Mouse (Mus musculus) monocyte, adult 5-6 weeks (primary cell): ENCODE results near the gene Olfr1034. TPM values are rescaled to one million over a fixed set of nuclear protein-coding genes. Genes with fewer than 3 reads are reported as not detected.
"Not testable (repeated sequence)": the region's sequence is repeated elsewhere in the genome, so short reads cannot be mapped to it uniquely, and the experiment has no call there.

ENCODE experiments used
- ATAC-seq: fragments of 153-309, 156-312 bp; replicated peaks from 2 replicates; pipeline ENCODE4 v1.8.0; 2017; ENCODE audit warnings: mild to moderate bottlenecking; ENCODE audit not compliant: low TSS enrichment, insufficient number of reproducible peaks, severe bottlenecking, poor library complexity, low FRiP score
- total RNA-seq: library from RNA; stranded (forward); fragments of 200-1000, 200-491, 200-594 nt; gene quantifications from 3 replicates; pipeline ENCODE4 v1.2.3, GENCODE M21; 2017

The Olfr1034 gene
- total RNA-seq = not detected in 3 replicates

DNA sequence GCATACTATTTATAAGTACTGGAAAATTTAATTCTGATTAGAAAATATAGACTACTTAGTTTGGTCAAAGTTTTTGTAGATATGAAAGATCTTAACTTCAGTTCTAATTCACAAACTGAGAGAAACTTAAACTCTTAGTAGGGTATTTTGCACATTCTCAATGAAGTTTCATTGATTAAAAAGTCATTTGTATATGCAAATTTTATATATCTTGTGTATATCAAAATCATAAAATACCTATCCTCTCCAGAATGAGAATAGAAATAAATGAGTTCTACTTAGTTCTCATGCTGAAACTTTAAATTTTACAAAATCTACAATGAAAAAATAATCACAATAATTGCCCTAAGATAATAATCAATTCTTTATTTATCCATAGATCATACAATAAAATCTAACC lies at the start of gene Olfr1034:
Gene Olfr1034, plus strand, starts transcription at position 301 of the 400 bp plus-strand sequence.
- no peak for ATAC-seq

- no peak for ATAC-seq
These were observed 40.4 kb upstream of the Olfr1034 start, which contains the start of gene Olfr1032 for GRCm38 (mm10) chr2:86005240-86005639. Gene Olfr1032, plus strand, starts transcription at chr2:86005540.

- not testable (repeated sequence) for ATAC-seq
These were observed 25.3 kb upstream of the Olfr1034 start, which contains the start of gene Olfr1033 for GRCm38 (mm10) chr2:86020406-86020805. Gene Olfr1033, plus strand, starts transcription at chr2:86020633.

GRCm38 (mm10) chr2:86021518-86021917 lies 24.1 kb upstream of the Olfr1034 start:
- not testable (repeated sequence) for ATAC-seq

GRCm38 (mm10) chr2:86050777-86051176 lies 5.1 kb downstream of the Olfr1034 start:
- ATAC-seq = not testable (repeated sequence)

DNA sequence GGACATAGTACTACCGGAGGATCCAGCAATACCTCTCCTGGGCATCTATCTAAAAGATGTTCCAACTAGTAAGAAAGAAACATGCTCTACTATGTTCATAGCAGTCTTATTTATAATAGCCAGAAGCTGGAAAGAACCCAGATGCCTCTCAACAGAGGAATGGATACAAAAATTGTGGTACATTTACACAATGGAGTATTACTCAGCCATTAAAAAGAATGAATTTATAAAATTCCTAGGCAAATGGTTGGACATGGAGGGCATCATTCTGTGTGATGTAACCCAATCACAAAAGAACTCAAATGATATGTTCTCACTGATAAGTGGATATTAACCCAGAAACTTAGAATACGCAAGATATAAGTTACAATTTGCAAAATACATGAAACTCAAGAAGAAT lies 18.1 kb downstream of the Olfr1034 start:
- not testable (repeated sequence) for ATAC-seq

DNA sequence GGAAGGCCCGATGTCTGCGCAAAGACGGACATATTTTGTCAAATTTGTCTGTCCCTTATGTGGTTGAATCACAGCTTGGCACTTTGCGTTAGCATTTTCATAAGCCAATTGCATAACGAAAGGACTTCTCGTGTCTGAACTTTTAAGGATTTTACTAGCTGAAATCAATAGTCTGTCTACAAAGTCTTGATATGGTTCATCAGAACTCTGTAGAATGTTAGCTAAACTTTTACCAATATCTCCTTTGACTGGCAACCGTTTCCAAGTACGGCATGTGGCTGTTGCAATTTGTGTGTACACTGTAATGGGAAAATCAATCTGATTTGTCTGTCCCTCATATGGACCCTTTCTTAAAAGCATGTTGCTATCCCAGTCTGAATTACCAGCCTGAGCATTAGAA lies 24.5 kb downstream of the Olfr1034 start:
- no peak for ATAC-seq

GRCm38 (mm10) chr2:86073692-86074091 lies 28.0 kb downstream of the Olfr1034 start, which contains the start of gene Olfr1036:
Gene Olfr1036, plus strand, starts transcription at chr2:86073992.
- ATAC-seq = not testable (repeated sequence)

- not testable (repeated sequence) for ATAC-seq
These were observed 34.8 kb downstream of the Olfr1034 start for GRCm38 (mm10) chr2:86080478-86080877.

- no peak for ATAC-seq
These were observed 41.6 kb downstream of the Olfr1034 start, which contains the start of gene Olfr1037 for GRCm38 (mm10) chr2:86087285-86087684. Gene Olfr1037, minus strand, starts transcription at chr2:86087385.

Other genes with a start within 250 kb of the Olfr1034 start
- gene Olfr1016, start 243.3 kb upstream of the Olfr1034 start, total RNA-seq = not detected in 3 replicates
- 0.43 TPM in 1 of 3 replicates, not detected in the others for gene Olfr1018, start 227.4 kb upstream of the Olfr1034 start, total RNA-seq
- not detected in 3 replicates for gene Olfr1019, start 200.4 kb upstream of the Olfr1034 start, total RNA-seq
- not detected in 3 replicates for gene Olfr1020, start 198.8 kb upstream of the Olfr1034 start, total RNA-seq
- not detected in 3 replicates for gene Olfr1022, start 177.3 kb upstream of the Olfr1034 start, total RNA-seq
- gene Olfr1023, start 160.2 kb upstream of the Olfr1034 start, total RNA-seq = not detected in 3 replicates
- not detected in 3 replicates for gene Olfr1024, start 140.8 kb upstream of the Olfr1034 start, total RNA-seq
- gene Olfr1025-ps1, start 130.7 kb upstream of the Olfr1034 start, total RNA-seq = 0.11 TPM in 1 of 3 replicates, not detected in the others
- gene Olfr1026, start 124.3 kb upstream of the Olfr1034 start, total RNA-seq = not detected in 3 replicates
- gene Olfr1028, start 95.4 kb upstream of the Olfr1034 start, total RNA-seq = not detected in 3 replicates
- not detected in 3 replicates for gene Olfr1029, start 72.0 kb upstream of the Olfr1034 start, total RNA-seq
- gene Olfr1030, start 66.6 kb upstream of the Olfr1034 start, total RNA-seq = not detected in 3 replicates
- not detected in 3 replicates for gene Olfr1031, start 55.6 kb upstream of the Olfr1034 start, total RNA-seq
- gene Olfr1032, start 40.3 kb upstream of the Olfr1034 start, total RNA-seq = not detected in 3 replicates
- 0.19 to 0.39 TPM in 2 of 3 replicates, not detected in the other for gene Olfr1033, start 25.2 kb upstream of the Olfr1034 start, total RNA-seq
- gene Olfr1036, start 28.1 kb downstream of the Olfr1034 start, total RNA-seq = not detected in 3 replicates
- not detected in 3 replicates for gene Olfr1037, start 41.5 kb downstream of the Olfr1034 start, total RNA-seq
- not detected in 3 replicates for gene Olfr1039, start 90.1 kb downstream of the Olfr1034 start, total RNA-seq
- not detected in 3 replicates for gene Olfr1040, start 100.9 kb downstream of the Olfr1034 start, total RNA-seq
- not detected in 3 replicates for gene Olfr1042, start 116.0 kb downstream of the Olfr1034 start, total RNA-seq
- gene Olfr1043, start 121.7 kb downstream of the Olfr1034 start, total RNA-seq = not detected in 3 replicates
- not detected in 3 replicates for gene Olfr1044, start 132.0 kb downstream of the Olfr1034 start, total RNA-seq
- not detected in 3 replicates for gene Olfr52, start 139.8 kb downstream of the Olfr1034 start, total RNA-seq
- gene Olfr1045, start 157.1 kb downstream of the Olfr1034 start, total RNA-seq = not detected in 3 replicates
- not detected in 3 replicates for gene Olfr1046, start 173.5 kb downstream of the Olfr1034 start, total RNA-seq
- gene Olfr1047, start 185.5 kb downstream of the Olfr1034 start, total RNA-seq = not detected in 3 replicates
- not detected in 3 replicates for gene Olfr1048, start 194.4 kb downstream of the Olfr1034 start, total RNA-seq
- gene Olfr1049, start 212.5 kb downstream of the Olfr1034 start, total RNA-seq = not detected in 3 replicates
- not detected in 3 replicates for gene Olfr1051, start 233.2 kb downstream of the Olfr1034 start, total RNA-seq
- not detected in 3 replicates for gene Olfr1052, start 246.6 kb downstream of the Olfr1034 start, total RNA-seq